Mouse (Mus musculus) liver, adult 2 months (tissue): Measurements from ENCODE around the gene Cygb. TPM values are rescaled to one million over a fixed set of nuclear protein-coding genes. Genes with fewer than 3 reads are reported as not detected.

Source experiments
- DNase-seq: peaks from one replicate; pipeline ENCODE4 v3.0.0-alpha.2; 2011; ENCODE audit warnings: low read depth, low spot score; ENCODE audit errors: extremely low read depth
- H3K27ac ChIP-seq: fragments of 200-500 bp; replicated peaks from 2 replicates; pipeline ENCODE4 v1.5.1; 2012; ENCODE audit warnings: low read depth, mild to moderate bottlenecking, control low read depth, inconsistent platforms, low read length; ENCODE audit not compliant: insufficient read depth
- H3K27me3 ChIP-seq: fragments of 200-500 bp; 2 replicates; pipeline ENCODE4 v1.6.1; 2012; ENCODE audit warnings: mild to moderate bottlenecking, moderate library complexity, low read length, inconsistent platforms; ENCODE audit not compliant: control insufficient read depth, insufficient read depth
- H3K36me3 ChIP-seq: fragments of 200-500 bp; 2 replicates; pipeline ENCODE4 v1.6.1; 2012; ENCODE audit warnings: low read length, inconsistent platforms; ENCODE audit not compliant: control insufficient read depth, insufficient read depth
- H3K4me1 ChIP-seq: fragments of 200-500 bp; 2 replicates; pipeline ENCODE4 v1.6.1; 2011; ENCODE audit warnings: low read length; ENCODE audit not compliant: control insufficient read depth, insufficient read depth
- H3K4me3 ChIP-seq: fragments of 200-500 bp; 2 replicates; pipeline ENCODE4 v1.5.1; 2011; ENCODE audit warnings: low read depth, mild to moderate bottlenecking, control low read depth, low read length, moderate library complexity; ENCODE audit not compliant: insufficient read depth
- H3K79me2 ChIP-seq: fragments of 200-500 bp; 2 replicates; pipeline ENCODE4 v1.6.1; 2012; ENCODE audit warnings: inconsistent platforms, mild to moderate bottlenecking, low read length, moderate library complexity; ENCODE audit not compliant: control insufficient read depth, insufficient read depth
- H3K9ac ChIP-seq: fragments of 200-500 bp; 2 replicates; pipeline ENCODE4 v1.6.1; 2012; ENCODE audit warnings: low read depth, mild to moderate bottlenecking, control low read depth, inconsistent platforms, low read length
- CTCF ChIP-seq: fragments of 200-500 bp; IDR thresholded peaks from 2 replicates; pipeline ENCODE4 v1.5.1; 2011; ENCODE audit warnings: low read depth, low read length, control low read depth
- POLR2A ChIP-seq: fragments of 200-500 bp; IDR thresholded peaks from 2 replicates; pipeline ENCODE4 v1.6.1; 2011; ENCODE audit warnings: low read length, control low read depth; ENCODE audit not compliant: insufficient read depth; ENCODE audit errors: extremely low read depth
- WGBS: fragments of 180-500 bp; shearing (Covaris S2); methylation state at CpG from one replicate; pipeline ENCODE4 v1.1.7; 2018; 5-methylcytosine and 5-hydroxymethylcytosine counted together
- polyA plus RNA-seq: library from polyadenylated mRNA; depleted of rRNA; stranded (reverse); fragments of >200 nt; gene quantifications from 2 replicates; pipeline ENCODE4 v1.2.3, GENCODE M21; 2012
- total RNA-seq: library from RNA; depleted of rRNA; stranded (reverse); fragments of >200 nt; gene quantifications from 2 replicates; pipeline ENCODE4 v1.2.3, GENCODE M21; 2014

Cygb gene
- total and polyA plus RNA-seq, 2 experiments, result 2.6 to 5.6 TPM

DNA sequence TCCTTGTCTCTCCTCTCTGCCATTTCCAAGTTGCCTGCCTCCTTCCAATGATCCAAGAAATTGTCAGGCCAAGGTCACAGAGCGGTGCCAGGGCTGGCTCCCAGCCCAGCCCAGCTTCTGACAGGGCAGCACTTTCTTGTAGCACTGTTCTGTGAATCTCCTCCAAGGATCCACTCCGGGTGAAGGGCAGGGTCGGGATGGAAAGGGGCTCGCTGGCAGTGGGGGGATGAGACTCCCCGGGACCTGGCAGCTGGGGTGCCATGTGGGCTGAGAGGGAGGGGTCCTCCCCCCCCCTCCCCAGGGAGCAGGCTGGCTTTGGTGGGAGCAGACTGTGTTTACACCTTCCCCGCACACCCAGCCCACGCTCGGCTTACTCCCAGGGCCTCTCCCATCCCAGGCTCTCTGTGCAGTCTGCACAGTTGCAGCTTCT is 7.8 kb upstream of the Cygb start:
- 71% methylated on average over 8 of the region's 8 CpGs for WGBS
- Histone ChIP-seq H3K36me3 (no peaks in the 10 kb centered on the region), H3K27me3 (no peaks in the 10 kb centered on the region), H3K9ac (no peak overlapping the region), H3K27ac (no peak overlapping the region), H3K4me1 (no peaks in the 10 kb centered on the region), H3K79me2 (no peaks in the 10 kb centered on the region), H3K4me3 (no peak overlapping the region)
- TF ChIP-seq CTCF (no peak), POLR2A (no peak)
- DNase-seq, result no peak

- no peaks in the 10 kb centered on the region for H3K36me3 ChIP-seq
- DNase-seq, result no peak
- H3K27me3 ChIP-seq, result no peaks in the 10 kb centered on the region
- no peak overlapping the region for H3K27ac ChIP-seq
- TF ChIP-seq POLR2A, result no peak
- no peak for TF ChIP-seq CTCF
- H3K79me2 ChIP-seq, result no peaks in the 10 kb centered on the region
- no peak overlapping the region for H3K4me3 ChIP-seq
- 56% methylated on average over 13 of the region's 13 CpGs for whole genome bisulfite sequencing
- H3K4me1 ChIP-seq, result no peaks in the 10 kb centered on the region
- no peak overlapping the region for H3K9ac ChIP-seq
Measured at GRCm38 (mm10) chr11:116661291-116661947, 7.3 kb upstream of the Cygb start.

DNA sequence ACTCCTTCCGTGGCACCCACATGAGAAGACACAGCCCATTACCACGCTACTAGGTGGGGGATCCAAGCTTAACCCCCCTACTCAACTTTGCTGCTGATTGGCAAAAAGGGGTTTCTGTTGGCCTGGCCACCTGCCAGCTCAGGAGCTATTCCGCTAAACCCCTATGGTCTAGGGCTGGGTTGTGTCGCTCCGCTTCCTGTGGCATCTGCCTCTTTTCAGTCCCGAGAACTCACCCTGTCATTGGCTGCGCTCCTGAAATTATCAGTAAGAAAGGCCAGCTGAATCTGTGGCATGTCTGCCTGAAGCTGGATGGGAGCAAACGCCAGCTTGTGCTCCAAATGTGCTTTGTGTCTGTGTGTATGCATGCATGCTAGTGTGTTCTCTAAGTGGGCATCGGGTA is 6.1 kb upstream of the Cygb start:
- no peak overlapping the region for H3K9ac ChIP-seq
- no peaks in the 10 kb centered on the region for H3K4me1 ChIP-seq
- no peak for TF ChIP-seq CTCF
- TF ChIP-seq POLR2A, result no peak
- no peak overlapping the region for H3K27ac ChIP-seq
- H3K27me3 ChIP-seq, result no peaks in the 10 kb centered on the region
- H3K79me2 ChIP-seq, result no peaks in the 10 kb centered on the region
- no peaks in the 10 kb centered on the region for H3K36me3 ChIP-seq
- DNase-seq, result no peak
- H3K4me3 ChIP-seq, result no peak overlapping the region
- 87% methylated on average over 9 of the region's 9 CpGs for WGBS

- no peaks in the 10 kb centered on the region for H3K36me3 ChIP-seq
- no peak for DNase-seq
- H3K79me2 ChIP-seq, result no peaks in the 10 kb centered on the region
- no peak overlapping the region for H3K9ac ChIP-seq
- H3K4me3 ChIP-seq, result no peak overlapping the region
- TF ChIP-seq CTCF (no peak), POLR2A (no peak)
- WGBS, result 86% methylated on average over 15 of the region's 15 CpGs
- H3K27me3 ChIP-seq, result peaks cover 4% of the 10 kb centered on the region; the same call in 1 of the 2 replicates
- H3K27ac ChIP-seq, result no peak overlapping the region
- H3K4me1 ChIP-seq, result no peaks in the 10 kb centered on the region
Measured at GRCm38 (mm10) chr11:116659027-116659621, 5.0 kb upstream of the Cygb start.

DNA sequence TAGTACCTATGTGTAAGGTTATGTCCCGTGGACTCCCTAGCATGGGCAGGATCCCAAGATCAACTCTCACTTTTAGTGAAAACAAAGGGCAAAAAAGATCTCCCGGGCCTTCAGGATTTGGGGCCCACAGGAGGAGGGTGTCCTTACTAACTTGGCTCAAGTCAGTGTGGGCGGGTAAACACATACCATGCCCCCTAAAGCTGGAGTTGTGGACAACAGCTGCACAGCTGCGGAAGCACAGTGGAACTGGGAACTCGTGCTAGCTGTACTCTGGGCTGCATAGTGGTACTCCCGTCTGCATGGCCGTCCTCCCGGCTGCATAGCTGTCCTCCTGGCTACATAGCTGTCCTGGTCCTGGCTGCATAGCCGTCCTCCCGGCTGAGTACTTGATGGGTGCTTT is 4.1 kb upstream of the Cygb start:
- no peaks in the 10 kb centered on the region for H3K79me2 ChIP-seq
- no peak overlapping the region for H3K9ac ChIP-seq
- no peak for DNase-seq
- H3K36me3 ChIP-seq, result no peaks in the 10 kb centered on the region
- WGBS, result 75% methylated on average over 10 of the region's 10 CpGs
- H3K27ac ChIP-seq, result no peak overlapping the region
- no peaks in the 10 kb centered on the region for H3K4me1 ChIP-seq
- H3K27me3 ChIP-seq, result peaks cover 10% of the 10 kb centered on the region; the same call in 1 of the 2 replicates
- H3K4me3 ChIP-seq, result no peak overlapping the region
- TF ChIP-seq POLR2A, result no peak
